Mouse (Mus musculus): ENCODE data around the gene Arid1b. TPM values are rescaled to one million over a fixed set of nuclear protein-coding genes. Genes with fewer than 3 reads are reported as not detected.

The Arid1b gene
- polyA plus RNA-seq, 2 experiments = 14.7 to 20.5 TPM

GRCm38 (mm10) chr17:5059092-5059601 lies 65.0 kb downstream of the Arid1b start:
- H3K4me2 ChIP-seq (replicated peaks; ENCODE audit: low read depth, low read length, severe bottlenecking) = no peak overlapping the region
- ATAC-seq (ENCODE audit: low FRiP score, low read depth) (no peak), DNase-seq (ENCODE audit: low spot score) (no peak)
- no peak overlapping the region for H3K4me3 ChIP-seq (replicated peaks; ENCODE audit: low read length)
- no peak overlapping the region for H3K27ac ChIP-seq (replicated peaks; ENCODE audit: low read depth, low read length)
- H3K36me3 ChIP-seq (ENCODE audit: control insufficient read depth, insufficient read depth, low read length) = no peaks in the 10 kb centered on the region
- 80% methylated on average over 9 of the region's 9 CpGs for WGBS
- TF ChIP-seq POLR2A (IDR thresholded peaks at IDR 0.05; ENCODE audit: borderline replicate concordance, extremely low read depth, insufficient read depth, insufficient read length) = no peak
- H3K27me3 ChIP-seq (ENCODE audit: control insufficient read depth, insufficient read depth, low read length) = no peaks in the 10 kb centered on the region
- H3K4me1 ChIP-seq (ENCODE audit: control insufficient read depth, insufficient read depth, low read length) = peaks cover 45% of the 10 kb centered on the region
- no peak overlapping the region for H3K9ac ChIP-seq (ENCODE audit: low read depth, low read length, severe bottlenecking)
- no peaks in the 10 kb centered on the region for H3K9me3 ChIP-seq (ENCODE audit: control insufficient read depth, low read length)

- Histone ChIP-seq H3K4me1 (ENCODE audit: control insufficient read depth, insufficient read depth, low read length) (peaks cover 43% of the 10 kb centered on the region), H3K27ac (replicated peaks; ENCODE audit: low read depth, low read length) (no peak overlapping the region), H3K4me3 (replicated peaks; ENCODE audit: low read length) (no peak overlapping the region), H3K36me3 (ENCODE audit: control insufficient read depth, insufficient read depth, low read length) (no peaks in the 10 kb centered on the region), H3K27me3 (ENCODE audit: control insufficient read depth, insufficient read depth, low read length) (no peaks in the 10 kb centered on the region), H3K9ac (ENCODE audit: low read depth, low read length, severe bottlenecking) (no peak overlapping the region), H3K4me2 (replicated peaks; ENCODE audit: low read depth, low read length, severe bottlenecking) (no peak overlapping the region), H3K9me3 (ENCODE audit: control insufficient read depth, low read length) (no peaks in the 10 kb centered on the region)
- 70% methylated on average over 5 of the region's 5 CpGs for WGBS
- no peak for TF ChIP-seq POLR2A (IDR thresholded peaks at IDR 0.05; ENCODE audit: borderline replicate concordance, extremely low read depth, insufficient read depth, insufficient read length)
- DNase-seq (ENCODE audit: low spot score) = no peak
- no peak for ATAC-seq (ENCODE audit: low FRiP score, low read depth)
Observed at GRCm38 (mm10) chr17:5060515-5061084, 66.5 kb downstream of the Arid1b start.

GRCm38 (mm10) chr17:5061183-5061582 lies 67.1 kb downstream of the Arid1b start:
- no peaks in the 10 kb centered on the region for H3K27me3 ChIP-seq (ENCODE audit: control insufficient read depth, insufficient read depth, low read length)
- H3K36me3 ChIP-seq (ENCODE audit: control insufficient read depth, insufficient read depth, low read length) = no peaks in the 10 kb centered on the region
- no peak overlapping the region for H3K9ac ChIP-seq (ENCODE audit: low read depth, low read length, severe bottlenecking)
- H3K4me1 ChIP-seq (ENCODE audit: control insufficient read depth, insufficient read depth, low read length) = peaks cover 45% of the 10 kb centered on the region
- no peak overlapping the region for H3K4me2 ChIP-seq (replicated peaks; ENCODE audit: low read depth, low read length, severe bottlenecking)
- no peak for DNase-seq (ENCODE audit: low spot score)
- no peak overlapping the region for H3K4me3 ChIP-seq (replicated peaks; ENCODE audit: low read length)
- ATAC-seq (ENCODE audit: low FRiP score, low read depth) = no peak
- 77% methylated on average over 3 of the region's 3 CpGs for WGBS
- no peak for TF ChIP-seq POLR2A (IDR thresholded peaks at IDR 0.05; ENCODE audit: borderline replicate concordance, extremely low read depth, insufficient read depth, insufficient read length)
- H3K9me3 ChIP-seq (ENCODE audit: control insufficient read depth, low read length) = no peaks in the 10 kb centered on the region
- no peak overlapping the region for H3K27ac ChIP-seq (replicated peaks; ENCODE audit: low read depth, low read length)

DNA sequence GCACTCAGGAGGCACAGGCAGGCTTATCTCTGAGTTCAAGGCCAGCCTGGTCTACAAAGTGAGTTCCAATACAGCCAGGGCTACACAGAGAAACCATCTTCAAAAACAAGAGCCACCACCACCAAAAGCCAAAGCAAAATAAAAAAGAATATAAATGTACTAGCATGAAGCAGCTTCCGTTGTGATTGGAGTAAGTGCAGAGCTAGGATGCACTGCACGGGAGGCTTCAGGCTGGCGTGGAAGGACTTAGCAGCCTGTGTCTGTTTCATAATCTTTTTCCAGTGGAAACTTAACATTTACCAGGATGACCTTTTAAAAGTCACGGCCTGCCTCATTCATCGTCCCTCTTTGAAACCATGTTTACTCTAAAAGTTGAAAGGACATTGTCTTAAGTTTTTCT lies 67.5 kb downstream of the Arid1b start:
- WGBS = 76% methylated on average over 5 of the region's 5 CpGs
- DNase-seq (ENCODE audit: low spot score) (no peak), ATAC-seq (ENCODE audit: low FRiP score, low read depth) (no peak)
- Histone ChIP-seq H3K9me3 (ENCODE audit: control insufficient read depth, low read length) (no peaks in the 10 kb centered on the region), H3K27me3 (ENCODE audit: control insufficient read depth, insufficient read depth, low read length) (no peaks in the 10 kb centered on the region), H3K9ac (ENCODE audit: low read depth, low read length, severe bottlenecking) (no peak overlapping the region), H3K4me3 (replicated peaks; ENCODE audit: low read length) (no peak overlapping the region), H3K27ac (replicated peaks; ENCODE audit: low read depth, low read length) (no peak overlapping the region), H3K4me2 (replicated peaks; ENCODE audit: low read depth, low read length, severe bottlenecking) (no peak overlapping the region), H3K36me3 (ENCODE audit: control insufficient read depth, insufficient read depth, low read length) (no peaks in the 10 kb centered on the region), H3K4me1 (ENCODE audit: control insufficient read depth, insufficient read depth, low read length) (peaks cover 47% of the 10 kb centered on the region)
- TF ChIP-seq POLR2A (IDR thresholded peaks at IDR 0.05; ENCODE audit: borderline replicate concordance, extremely low read depth, insufficient read depth, insufficient read length) = no peak

- DNase-seq (ENCODE audit: low spot score) (no peak), ATAC-seq (ENCODE audit: low FRiP score, low read depth) (no peak)
- Histone ChIP-seq H3K9ac (ENCODE audit: low read depth, low read length, severe bottlenecking) (no peak overlapping the region), H3K4me3 (replicated peaks; ENCODE audit: low read length) (no peak overlapping the region), H3K27me3 (ENCODE audit: control insufficient read depth, insufficient read depth, low read length) (no peaks in the 10 kb centered on the region), H3K4me2 (replicated peaks; ENCODE audit: low read depth, low read length, severe bottlenecking) (no peak overlapping the region), H3K9me3 (ENCODE audit: control insufficient read depth, low read length) (no peaks in the 10 kb centered on the region), H3K36me3 (ENCODE audit: control insufficient read depth, insufficient read depth, low read length) (no peaks in the 10 kb centered on the region), H3K4me1 (ENCODE audit: control insufficient read depth, insufficient read depth, low read length) (peaks cover 27% of the 10 kb centered on the region), H3K27ac (replicated peaks; ENCODE audit: low read depth, low read length) (no peak overlapping the region)
- WGBS = 87% methylated on average over 9 of the region's 9 CpGs
- no peak for TF ChIP-seq POLR2A (IDR thresholded peaks at IDR 0.05; ENCODE audit: borderline replicate concordance, extremely low read depth, insufficient read depth, insufficient read length)
Observed at GRCm38 (mm10) chr17:5063471-5064176, 69.5 kb downstream of the Arid1b start.

Measured in limb, embryonic 14.5 days (tissue).